Mouse (Mus musculus) heart, embryonic 13.5 days (tissue): ENCODE results near the gene Tamm41. TPM values are rescaled to one million over a fixed set of nuclear protein-coding genes. Genes with fewer than 3 reads are reported as not detected.

Experiments used
- ATAC-seq: fragments of 200-750 bp; cut with Nextera tagmentation; 2 replicates; pipeline ENCODE4 v1.8.0; 2017; ENCODE audit warnings: moderate TSS enrichment; ENCODE audit not compliant: insufficient number of reproducible peaks, low FRiP score, low TSS enrichment; ENCODE audit errors: extremely low read depth
- H3K27ac ChIP-seq: fragments of 300-500 bp; sonication (generic); replicated peaks from 2 replicates; pipeline ENCODE4 v1.5.1; 2015; ENCODE audit warnings: moderate library complexity, mild to moderate bottlenecking, inconsistent platforms
- H3K27me3 ChIP-seq: fragments of 300-500 bp; sonication (generic); replicated peaks from 2 replicates; pipeline ENCODE4 v1.6.1; 2015; ENCODE audit warnings: mild to moderate bottlenecking, inconsistent platforms
- H3K36me3 ChIP-seq: fragments of 300-500 bp; sonication (generic); 2 replicates; pipeline ENCODE4 v1.6.1; 2015; ENCODE audit warnings: mild to moderate bottlenecking, inconsistent platforms
- H3K4me1 ChIP-seq: fragments of 300-500 bp; sonication (generic); 2 replicates; pipeline ENCODE4 v1.6.1; 2015; ENCODE audit warnings: inconsistent platforms
- H3K4me2 ChIP-seq: fragments of 300-500 bp; sonication (generic); 2 replicates; pipeline ENCODE4 v1.6.1; 2015; ENCODE audit warnings: inconsistent platforms, mild to moderate bottlenecking, moderate library complexity
- H3K4me3 ChIP-seq: fragments of 300-500 bp; sonication (generic); 2 replicates; pipeline ENCODE4 v1.5.1; 2015; ENCODE audit warnings: moderate library complexity, mild to moderate bottlenecking, inconsistent platforms
- H3K9ac ChIP-seq: fragments of 300-500 bp; sonication (generic); 2 replicates; pipeline ENCODE4 v1.6.1; 2015; ENCODE audit warnings: inconsistent platforms, mild to moderate bottlenecking, moderate library complexity
- H3K9me3 ChIP-seq: fragments of 300-500 bp; sonication (generic); 2 replicates; pipeline ENCODE4 v1.6.1; 2016; ENCODE audit warnings: inconsistent platforms
- WGBS: fragments of 180-500 bp; shearing (Covaris S2); methylation state at CpG from one replicate; pipeline ENCODE4 v1.1.7; 2015; ENCODE audit warnings: mixed read lengths; 5-methylcytosine and 5-hydroxymethylcytosine counted together
- polyA plus RNA-seq: library from polyadenylated mRNA; unstranded; fragments of >200 nt; fragmentation: Nextera tagmentation; extraction: Ambion mirVana; gene quantifications from 2 replicates; pipeline ENCODE4 v1.2.1, GENCODE M21; 2015

The Tamm41 gene
- polyA plus RNA-seq, 1 experiment from 2014 or later, result 36.6 TPM

DNA sequence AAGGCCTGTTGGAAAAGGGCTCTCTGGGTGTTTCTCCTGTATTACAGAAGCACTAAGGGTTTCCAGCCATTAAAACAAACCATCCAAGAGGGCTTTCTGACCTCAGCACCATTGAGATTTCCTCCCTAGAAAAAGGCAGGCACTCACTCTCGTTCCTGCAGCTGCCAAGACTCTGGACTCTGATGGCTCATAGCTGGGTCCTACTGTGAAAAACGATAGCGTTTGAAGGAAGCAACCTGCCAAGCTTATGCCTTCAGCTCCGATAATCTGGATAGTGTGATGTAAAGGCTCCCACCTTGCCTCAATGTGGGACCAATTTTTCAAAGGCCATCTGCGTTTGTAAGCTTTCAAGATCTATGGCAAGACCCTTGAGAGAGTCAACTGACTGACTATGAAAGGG lies 43.6 kb downstream of the Tamm41 start:
- Histone ChIP-seq H3K9ac (no peak overlapping the region), H3K4me2 (no peak overlapping the region), H3K9me3 (no peaks in the 10 kb centered on the region), H3K4me3 (no peak overlapping the region), H3K36me3 (no peaks in the 10 kb centered on the region), H3K27ac (no peak overlapping the region), H3K4me1 (peaks cover 8% of the 10 kb centered on the region), H3K27me3 (no peaks in the 10 kb centered on the region)
- WGBS, result 80% methylated on average over 5 of the region's 5 CpGs
- no peak for ATAC-seq

GRCm38 (mm10) chr6:114993659-114994058 lies 44.0 kb downstream of the Tamm41 start:
- 70% methylated on average over 8 of the region's 8 CpGs for WGBS
- H3K27ac ChIP-seq, result no peak overlapping the region
- no peaks in the 10 kb centered on the region for H3K36me3 ChIP-seq
- no peak overlapping the region for H3K4me2 ChIP-seq
- H3K27me3 ChIP-seq, result no peaks in the 10 kb centered on the region
- H3K4me1 ChIP-seq, result peaks cover 6% of the 10 kb centered on the region
- H3K9ac ChIP-seq, result no peak overlapping the region
- H3K9me3 ChIP-seq, result no peaks in the 10 kb centered on the region
- ATAC-seq, result no peak
- no peak overlapping the region for H3K4me3 ChIP-seq

GRCm38 (mm10) chr6:114991909-114992308 lies 45.8 kb downstream of the Tamm41 start:
- no peak overlapping the region for H3K27ac ChIP-seq

GRCm38 (mm10) chr6:114988619-114988980 lies 49.1 kb downstream of the Tamm41 start:
- H3K4me1 ChIP-seq, result no peaks in the 10 kb centered on the region
- H3K27ac ChIP-seq, result no peak overlapping the region
- WGBS, result 55% methylated on average over 3 of the region's 3 CpGs
- no peaks in the 10 kb centered on the region for H3K36me3 ChIP-seq
- no peak overlapping the region for H3K9ac ChIP-seq
- H3K4me3 ChIP-seq, result no peak overlapping the region
- no peaks in the 10 kb centered on the region for H3K9me3 ChIP-seq
- no peaks in the 10 kb centered on the region for H3K27me3 ChIP-seq
- H3K4me2 ChIP-seq, result no peak overlapping the region
- ATAC-seq, result no peak

More at GRCm38 (mm10) chr6:114991909-114992308, 45.8 kb downstream of the Tamm41 start:
- H3K36me3 ChIP-seq, result no peaks in the 10 kb centered on the region
- no peaks in the 10 kb centered on the region for H3K4me1 ChIP-seq
- H3K9me3 ChIP-seq, result no peaks in the 10 kb centered on the region
- no peak overlapping the region for H3K4me3 ChIP-seq
- H3K27me3 ChIP-seq, result no peaks in the 10 kb centered on the region
- ATAC-seq, result no peak
- 84% methylated on average over 4 of the region's 4 CpGs for WGBS
- H3K4me2 ChIP-seq, result no peak overlapping the region
- H3K9ac ChIP-seq, result no peak overlapping the region

- ATAC-seq, result no peak
- Histone ChIP-seq H3K4me2 (no peak overlapping the region), H3K4me3 (no peak overlapping the region), H3K4me1 (no peaks in the 10 kb centered on the region), H3K27me3 (no peaks in the 10 kb centered on the region), H3K9ac (no peak overlapping the region), H3K27ac (no peak overlapping the region), H3K9me3 (no peaks in the 10 kb centered on the region), H3K36me3 (no peaks in the 10 kb centered on the region)
- WGBS, result 62% methylated on average over 7 of the region's 7 CpGs
Observed at GRCm38 (mm10) chr6:114987966-114988618, 49.6 kb downstream of the Tamm41 start.

DNA sequence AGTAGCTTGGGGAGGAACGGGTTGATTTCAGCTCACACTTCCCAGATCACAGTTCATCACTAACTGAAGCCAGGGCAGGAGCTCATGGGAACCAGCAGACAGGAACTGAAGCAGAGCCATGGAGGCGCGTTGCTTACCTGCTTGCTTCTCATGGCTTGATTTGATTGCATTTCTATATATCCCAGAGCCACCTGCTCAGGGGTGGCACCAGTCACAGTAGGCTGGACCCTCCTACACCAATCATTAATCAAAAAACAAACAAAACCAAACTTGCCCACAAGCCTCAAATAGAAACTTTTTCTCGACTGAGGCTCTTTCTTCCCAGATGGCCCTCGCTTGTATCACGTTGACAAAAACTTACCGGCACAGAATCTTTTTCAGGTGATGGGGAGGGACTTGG lies 55.0 kb downstream of the Tamm41 start:
- no peaks in the 10 kb centered on the region for H3K36me3 ChIP-seq
- H3K4me1 ChIP-seq, result no peaks in the 10 kb centered on the region
- 72% methylated on average over 7 of the region's 7 CpGs for WGBS
- no peaks in the 10 kb centered on the region for H3K27me3 ChIP-seq
- H3K4me3 ChIP-seq, result no peak overlapping the region
- no peaks in the 10 kb centered on the region for H3K9me3 ChIP-seq
- no peak overlapping the region for H3K9ac ChIP-seq
- no peak overlapping the region for H3K4me2 ChIP-seq
- ATAC-seq, result no peak
- no peak overlapping the region for H3K27ac ChIP-seq

GRCm38 (mm10) chr6:114979715-114980114 lies 58.0 kb downstream of the Tamm41 start:
- Histone ChIP-seq H3K27ac (no peak overlapping the region), H3K9me3 (no peaks in the 10 kb centered on the region), H3K9ac (no peak overlapping the region), H3K27me3 (no peaks in the 10 kb centered on the region), H3K4me1 (no peaks in the 10 kb centered on the region), H3K4me2 (no peak overlapping the region), H3K4me3 (no peak overlapping the region), H3K36me3 (no peaks in the 10 kb centered on the region)
- 41% methylated on average over 1 of the region's 1 CpGs for WGBS
- no peak for ATAC-seq

- peaks cover 2% of the 10 kb centered on the region for H3K27me3 ChIP-seq
- WGBS, result 62% methylated on average over 7 of the region's 7 CpGs
- H3K9me3 ChIP-seq, result no peaks in the 10 kb centered on the region
- H3K27ac ChIP-seq, result no peak overlapping the region
- no peaks in the 10 kb centered on the region for H3K36me3 ChIP-seq
- H3K4me1 ChIP-seq, result no peaks in the 10 kb centered on the region
- no peak overlapping the region for H3K4me2 ChIP-seq
- H3K9ac ChIP-seq, result no peak overlapping the region
- no peak for ATAC-seq
- H3K4me3 ChIP-seq, result no peak overlapping the region
Observed at GRCm38 (mm10) chr6:114976915-114977419, 60.7 kb downstream of the Tamm41 start.

- peaks cover 8% of the 10 kb centered on the region for H3K4me1 ChIP-seq
- H3K27me3 ChIP-seq, result peaks cover 21% of the 10 kb centered on the region
- 83% methylated on average over 1 of the region's 1 CpGs for WGBS
- H3K27ac ChIP-seq, result no peak overlapping the region
- no peak overlapping the region for H3K9ac ChIP-seq
- ATAC-seq, result no peak
- H3K36me3 ChIP-seq, result no peaks in the 10 kb centered on the region
- no peak overlapping the region for H3K4me3 ChIP-seq
- no peak overlapping the region for H3K4me2 ChIP-seq
- no peaks in the 10 kb centered on the region for H3K9me3 ChIP-seq
Observed at GRCm38 (mm10) chr6:114974331-114974730, 63.3 kb downstream of the Tamm41 start.

- H3K4me3 ChIP-seq, result no peak overlapping the region
- no peak overlapping the region for H3K9ac ChIP-seq
- H3K4me2 ChIP-seq, result no peak overlapping the region
- H3K27ac ChIP-seq, result no peak overlapping the region
- H3K27me3 ChIP-seq, result peaks cover 26% of the 10 kb centered on the region
- H3K36me3 ChIP-seq, result no peaks in the 10 kb centered on the region
- ATAC-seq, result no peak
- H3K4me1 ChIP-seq, result peaks cover 11% of the 10 kb centered on the region
- 52% methylated on average over 1 of the region's 1 CpGs for WGBS
- H3K9me3 ChIP-seq, result no peaks in the 10 kb centered on the region
Observed at GRCm38 (mm10) chr6:114972988-114973387, 64.7 kb downstream of the Tamm41 start.

GRCm38 (mm10) chr6:114970895-114971294 lies 66.8 kb downstream of the Tamm41 start:
- H3K4me1 ChIP-seq, result peaks cover 11% of the 10 kb centered on the region
- no peak overlapping the region for H3K4me3 ChIP-seq
- no peak for ATAC-seq
- no peaks in the 10 kb centered on the region for H3K36me3 ChIP-seq
- WGBS, result 67% methylated on average over 5 of the region's 5 CpGs
- no peak overlapping the region for H3K4me2 ChIP-seq
- no peak overlapping the region for H3K9ac ChIP-seq
- H3K9me3 ChIP-seq, result no peaks in the 10 kb centered on the region
- H3K27me3 ChIP-seq, result peaks cover 47% of the 10 kb centered on the region
- H3K27ac ChIP-seq, result no peak overlapping the region

DNA sequence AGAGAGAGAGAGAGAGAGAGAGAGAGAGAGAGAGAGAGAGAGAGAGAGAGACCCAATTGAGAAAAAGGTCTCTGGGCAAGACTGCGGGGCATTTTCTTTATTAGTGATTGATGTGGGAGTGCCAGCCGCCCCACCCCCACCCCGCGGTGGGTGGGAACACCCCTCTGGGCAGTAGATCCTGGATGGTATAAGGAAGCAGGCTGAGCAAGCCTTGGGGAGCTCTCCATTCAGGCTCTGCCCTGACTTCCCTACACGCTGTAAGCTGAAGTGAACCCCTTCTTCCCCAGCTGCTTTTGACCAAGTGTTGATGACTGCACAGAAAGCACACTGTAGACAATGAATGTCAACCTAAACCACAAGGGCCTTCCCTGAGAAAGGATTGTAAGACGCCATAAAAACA lies 67.3 kb downstream of the Tamm41 start:
- peaks cover 13% of the 10 kb centered on the region for H3K4me1 ChIP-seq
- ATAC-seq, result no peak
- no peak overlapping the region for H3K4me3 ChIP-seq
- no peaks in the 10 kb centered on the region for H3K9me3 ChIP-seq
- no peaks in the 10 kb centered on the region for H3K36me3 ChIP-seq
- 23% methylated on average over 6 of the region's 6 CpGs for WGBS
- H3K9ac ChIP-seq, result no peak overlapping the region
- peak overlapping the region; percentile 98; the same call in 1 of the 2 replicates for H3K4me2 ChIP-seq
- peaks cover 50% of the 10 kb centered on the region for H3K27me3 ChIP-seq
- H3K27ac ChIP-seq, result no peak overlapping the region
